Mouse (Mus musculus) B cell, adult 62 days (primary cell): ENCODE data around the gene Gja1. TPM values are rescaled to one million over a fixed set of nuclear protein-coding genes. Genes with fewer than 3 reads are reported as not detected.

Experiments
- total RNA-seq: library from RNA; stranded (reverse); gene quantifications from 4 replicates; pipeline ENCODE4 v1.2.4, GENCODE M21; 2023

The Gja1 gene
- 0.17 TPM in 1 of 4 replicates, not detected in the others for total RNA-seq

GRCm38 (mm10) chr10:56377097-56377965, at the start of gene Gja1:
Gene Gja1, plus strand, starts transcription at chr10:56377330.

Other genes with a start within 250 kb of the Gja1 start
- 1.8 to 2.2 TPM (median 1.9 TPM) in 4 replicates for gene Tbc1d32, start 148.6 kb upstream of the Gja1 start, total RNA-seq